Mouse (Mus musculus): ENCODE results near the gene Prkag3.

The Prkag3 gene

GRCm38 (mm10) chr1:74759773-74760172 lies 10.8 kb upstream of the Prkag3 start:
- peak; percentile 14 for DNase-seq (ENCODE audit: low read depth)

DNA sequence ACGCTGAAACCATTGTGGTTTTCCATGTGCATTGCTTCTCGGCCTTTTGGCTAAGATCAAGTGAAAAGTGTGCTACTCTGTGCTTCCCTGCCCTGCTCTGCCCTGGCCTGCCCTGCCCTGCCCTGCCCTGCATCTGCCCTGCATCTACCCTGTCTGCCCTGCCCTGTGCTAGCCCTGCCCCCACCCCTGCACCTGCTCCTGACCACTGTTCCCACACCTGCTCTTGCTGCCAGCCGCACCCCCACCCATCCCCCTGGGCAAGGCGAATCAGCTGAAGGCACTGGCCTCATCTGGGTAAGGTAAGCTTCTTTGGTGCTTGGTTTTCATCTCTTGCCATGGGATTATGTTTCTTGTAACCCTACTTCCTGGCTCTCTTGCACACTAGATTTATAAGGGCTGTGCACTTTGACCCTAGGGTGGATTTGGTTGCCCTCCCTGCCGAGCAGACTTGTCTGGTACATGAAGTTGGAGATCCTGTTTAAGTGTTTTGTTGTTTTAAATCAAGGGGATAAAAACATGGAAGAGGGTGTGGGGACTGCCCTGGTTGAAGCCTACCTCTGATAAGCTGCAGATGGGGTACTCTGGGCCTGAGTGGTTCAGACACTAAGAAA lies 5.3 kb upstream of the Prkag3 start:
- no peak for DNase-seq (ENCODE audit: low read depth)

DNA sequence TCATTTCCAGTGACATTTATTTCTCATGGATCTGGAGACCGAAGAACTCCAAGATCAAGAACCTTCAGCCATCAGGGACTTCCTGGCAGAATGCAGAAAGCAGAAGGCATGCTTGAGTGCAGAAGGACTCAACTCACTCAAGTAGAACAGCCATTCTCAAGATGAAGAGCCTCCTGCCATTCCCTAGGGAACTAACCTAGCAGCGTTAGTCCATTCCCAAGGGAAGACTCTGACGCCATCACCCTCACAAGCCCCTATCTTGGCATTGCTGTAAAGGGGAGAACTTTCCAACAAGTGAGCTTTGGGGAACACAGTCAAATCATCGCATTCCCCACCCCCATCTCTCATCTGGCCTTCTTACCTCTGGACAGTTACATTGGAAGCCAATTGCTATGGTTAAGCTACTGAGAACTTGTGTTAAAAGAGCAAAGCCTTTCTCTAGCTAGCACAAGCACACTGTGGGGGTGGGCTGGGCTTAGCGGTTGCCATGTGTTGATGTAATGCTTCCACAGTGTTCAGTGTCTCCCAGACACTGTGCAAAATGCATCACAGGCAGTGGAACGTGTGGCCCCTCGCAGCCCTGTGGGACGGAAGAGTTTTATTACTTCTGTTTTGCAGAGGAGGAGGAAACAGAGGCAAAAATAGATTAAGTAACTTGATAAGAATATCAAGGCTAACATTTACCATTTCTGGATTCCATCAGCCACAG lies 4.4 kb upstream of the Prkag3 start:
- DNase-seq (ENCODE audit: low read depth) = no peak

DNA sequence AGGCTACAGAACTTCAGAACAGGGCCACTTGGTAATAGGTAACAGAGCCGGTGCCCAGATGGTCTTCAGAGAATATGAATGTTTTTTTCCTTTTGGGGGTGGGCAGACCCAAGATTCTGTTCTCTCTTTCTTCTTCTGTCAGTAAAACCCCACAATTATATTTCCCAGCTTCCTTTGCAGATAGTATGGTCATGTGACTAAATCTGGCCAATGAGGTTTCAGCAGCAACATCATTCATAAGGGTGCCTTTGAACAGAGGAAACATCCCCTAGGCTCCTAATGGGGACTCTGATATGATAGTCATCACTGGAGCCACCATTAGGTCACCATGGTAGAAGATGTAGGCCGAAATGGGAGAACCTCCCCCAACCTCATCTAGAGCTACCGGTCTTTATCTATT lies 3.8 kb upstream of the Prkag3 start:
- DNase-seq (ENCODE audit: low read depth) = no peak

GRCm38 (mm10) chr1:74752150-74752549 lies 3.1 kb upstream of the Prkag3 start:
- DNase-seq (ENCODE audit: low read depth) = no peak

DNA sequence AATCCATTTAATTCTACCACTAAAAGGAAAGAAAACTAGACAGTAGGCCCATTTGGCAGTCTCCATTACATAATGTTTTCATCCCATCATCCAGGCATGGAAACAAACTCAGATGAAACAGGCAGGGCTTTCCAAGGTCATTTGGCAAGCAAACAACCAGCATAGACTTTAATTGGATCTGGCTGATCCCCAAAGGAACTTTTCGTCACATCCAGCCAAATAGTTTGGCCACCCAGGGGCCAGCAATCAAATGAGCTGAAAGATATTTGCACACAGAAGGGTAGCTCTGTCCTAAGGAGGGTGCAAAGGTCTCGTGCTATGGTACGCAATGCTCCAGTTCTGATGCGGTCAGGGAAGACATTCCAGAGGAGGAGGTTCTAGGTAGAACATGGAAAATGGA lies 1.7 kb upstream of the Prkag3 start:
- no peak for DNase-seq (ENCODE audit: low read depth)

DNA sequence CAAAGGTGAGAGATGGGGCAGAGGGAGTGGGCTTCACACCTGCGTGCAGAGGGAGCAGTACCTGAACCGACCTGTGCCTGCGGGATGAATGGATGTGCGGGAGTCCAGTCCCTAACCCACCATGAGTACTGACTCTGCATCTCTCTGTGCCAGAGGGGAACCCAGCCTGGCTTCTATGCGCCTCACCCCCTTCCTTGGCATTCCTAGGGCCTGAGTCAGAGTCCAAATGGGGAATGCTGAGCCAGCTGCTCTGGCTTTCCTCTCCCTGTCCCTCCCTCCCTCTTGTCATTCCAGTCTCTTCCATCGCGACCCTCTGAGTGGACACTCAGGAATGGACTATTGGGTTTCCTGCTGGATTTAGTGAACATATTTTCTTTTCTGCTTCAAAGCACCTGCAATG lies 280 bp upstream of the Prkag3 start:
- DNase-seq (ENCODE audit: low read depth) = peak; percentile 30

DNA sequence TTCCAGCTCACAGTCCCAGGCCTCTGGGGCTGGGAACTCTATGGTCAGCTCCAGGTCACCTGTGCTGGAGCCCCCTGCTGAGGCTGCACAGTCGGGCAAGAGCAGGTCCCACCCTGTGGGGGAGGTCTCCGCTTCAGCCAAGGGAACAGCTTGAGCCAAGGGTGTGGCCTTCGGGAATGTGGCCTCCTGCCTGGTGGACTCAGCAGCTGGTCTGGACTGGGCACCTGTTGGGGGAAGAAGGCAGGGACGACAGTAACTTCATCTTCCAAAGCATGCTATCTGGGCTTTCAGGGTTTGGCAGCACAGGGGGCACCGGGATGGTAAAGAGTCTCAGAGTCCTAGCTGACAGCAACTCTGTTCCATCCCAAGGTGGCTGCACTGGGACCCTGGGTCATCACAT lies 1.7 kb downstream of the Prkag3 start:
- DNase-seq (ENCODE audit: low read depth) = no peak

- no peak for DNase-seq (ENCODE audit: low read depth)
Observed at GRCm38 (mm10) chr1:74740846-74741245, 8.2 kb downstream of the Prkag3 start.

- DNase-seq (ENCODE audit: low read depth) = no peak
Observed at GRCm38 (mm10) chr1:74737500-74737899, 11.5 kb downstream of the Prkag3 start.

GRCm38 (mm10) chr1:74736977-74737376 lies 12.0 kb downstream of the Prkag3 start:
- DNase-seq (ENCODE audit: low read depth) = no peak

GRCm38 (mm10) chr1:74728446-74728845 lies 20.6 kb downstream of the Prkag3 start:
- DNase-seq (ENCODE audit: low read depth) = no peak

DNA sequence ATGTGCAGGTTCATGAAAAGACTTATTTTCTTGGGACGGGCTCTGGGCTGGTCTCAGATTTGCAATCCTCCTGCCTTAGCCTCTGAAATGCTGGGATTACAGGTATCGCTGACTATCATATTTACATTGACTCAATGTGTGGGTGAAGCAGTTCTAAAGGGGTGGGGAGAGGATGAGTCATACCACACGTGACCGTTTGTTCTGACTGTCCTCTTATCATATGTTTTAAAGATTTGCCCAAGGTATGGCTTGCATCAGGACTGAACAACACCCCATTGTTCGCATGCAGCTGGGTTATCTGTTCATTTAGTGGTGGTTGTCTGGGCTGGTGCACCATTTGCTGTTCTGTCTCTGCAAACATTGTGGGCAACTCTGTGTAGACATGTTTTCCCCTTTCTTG lies 22.3 kb downstream of the Prkag3 start:
- DNase-seq (ENCODE audit: low read depth) = no peak

DNA sequence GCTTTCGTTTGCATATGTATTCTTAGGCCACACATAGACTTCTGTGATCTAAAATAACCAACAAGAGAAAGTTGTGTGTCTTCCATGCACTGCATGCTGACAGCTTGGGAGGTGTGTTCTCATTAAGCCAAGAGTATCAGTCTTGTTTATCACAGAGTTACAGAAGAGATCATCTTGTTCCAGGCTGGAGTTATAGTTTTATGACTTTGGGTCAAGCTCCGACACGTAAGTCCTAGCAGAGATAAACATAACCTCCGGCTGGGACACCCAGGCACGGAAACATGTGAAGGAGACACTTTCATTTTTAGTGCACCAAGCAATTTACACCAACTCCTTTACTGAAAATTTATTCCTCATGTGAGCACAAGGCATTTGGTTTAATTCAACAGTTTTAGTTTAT lies 22.9 kb downstream of the Prkag3 start:
- no peak for DNase-seq (ENCODE audit: low read depth)

GRCm38 (mm10) chr1:74723748-74724147 lies 25.3 kb downstream of the Prkag3 start:
- DNase-seq (ENCODE audit: low read depth) = no peak

- DNase-seq (ENCODE audit: low read depth) = no peak
Observed at GRCm38 (mm10) chr1:74721657-74722056, 27.4 kb downstream of the Prkag3 start.

DNA sequence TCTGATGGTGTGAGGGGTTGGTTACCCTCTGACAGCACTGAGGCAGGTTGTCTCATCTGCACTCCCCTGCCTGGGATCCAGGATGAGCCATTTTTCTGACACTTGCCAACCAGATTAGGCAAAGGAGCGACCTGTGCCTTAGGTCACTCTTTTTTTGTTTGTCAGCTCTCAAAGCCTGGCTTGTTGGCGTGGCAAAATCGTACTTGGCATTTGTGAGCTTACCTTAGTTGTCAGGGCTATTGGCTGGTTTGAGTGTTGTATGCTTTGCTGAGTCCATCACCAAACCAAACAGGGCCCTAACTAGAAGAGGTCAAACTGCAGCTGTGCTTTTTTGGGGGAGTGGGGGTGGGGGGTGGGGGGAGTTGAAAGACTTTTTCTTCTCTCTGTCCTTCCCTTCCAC lies 29.7 kb downstream of the Prkag3 start:
- DNase-seq (ENCODE audit: low read depth) = no peak

- no peak for DNase-seq (ENCODE audit: low read depth)
Observed at GRCm38 (mm10) chr1:74718113-74718512, 30.9 kb downstream of the Prkag3 start.

DNA sequence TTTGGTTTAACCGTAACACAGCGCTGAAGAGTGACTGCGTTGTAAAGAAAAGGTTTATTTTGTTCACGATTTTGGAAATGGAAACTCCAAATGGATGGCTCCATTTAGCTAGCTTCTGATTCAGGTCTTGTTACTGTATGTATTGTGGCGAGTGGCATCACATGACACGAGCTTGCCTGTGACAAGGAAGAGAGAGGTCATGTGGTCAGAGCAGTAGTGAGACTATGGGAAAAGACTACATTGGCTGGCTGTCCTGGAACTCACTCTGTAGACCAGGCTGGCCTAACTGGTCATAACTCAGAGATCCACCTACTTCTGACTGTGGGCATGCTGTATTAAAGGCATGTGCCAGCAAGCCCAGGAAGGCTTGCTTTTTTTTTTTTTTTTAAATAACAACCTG lies 33.1 kb downstream of the Prkag3 start:
- no peak for DNase-seq (ENCODE audit: low read depth)

GRCm38 (mm10) chr1:74715468-74715867 lies 33.6 kb downstream of the Prkag3 start:
- no peak for DNase-seq (ENCODE audit: low read depth)

DNA sequence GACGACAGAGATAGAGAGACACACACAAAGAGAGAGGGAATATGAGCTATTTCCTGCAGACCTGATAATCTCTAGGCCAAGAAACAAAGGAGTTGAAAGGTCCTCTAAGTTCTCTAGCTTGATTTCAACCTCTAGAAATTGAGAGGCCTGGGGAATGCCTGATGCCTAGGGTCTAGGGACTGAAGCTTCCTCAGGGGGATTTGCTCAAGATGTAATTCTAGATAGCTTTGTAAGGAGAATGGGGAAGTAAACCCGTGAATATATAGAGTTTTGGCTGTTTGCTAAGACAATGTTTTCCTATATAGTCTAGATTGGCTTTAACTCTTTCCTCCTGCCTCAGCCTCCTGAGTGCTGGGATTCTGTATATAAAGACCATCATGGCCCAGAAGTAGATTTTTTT lies 34.1 kb downstream of the Prkag3 start:
- no peak for DNase-seq (ENCODE audit: low read depth)

DNA sequence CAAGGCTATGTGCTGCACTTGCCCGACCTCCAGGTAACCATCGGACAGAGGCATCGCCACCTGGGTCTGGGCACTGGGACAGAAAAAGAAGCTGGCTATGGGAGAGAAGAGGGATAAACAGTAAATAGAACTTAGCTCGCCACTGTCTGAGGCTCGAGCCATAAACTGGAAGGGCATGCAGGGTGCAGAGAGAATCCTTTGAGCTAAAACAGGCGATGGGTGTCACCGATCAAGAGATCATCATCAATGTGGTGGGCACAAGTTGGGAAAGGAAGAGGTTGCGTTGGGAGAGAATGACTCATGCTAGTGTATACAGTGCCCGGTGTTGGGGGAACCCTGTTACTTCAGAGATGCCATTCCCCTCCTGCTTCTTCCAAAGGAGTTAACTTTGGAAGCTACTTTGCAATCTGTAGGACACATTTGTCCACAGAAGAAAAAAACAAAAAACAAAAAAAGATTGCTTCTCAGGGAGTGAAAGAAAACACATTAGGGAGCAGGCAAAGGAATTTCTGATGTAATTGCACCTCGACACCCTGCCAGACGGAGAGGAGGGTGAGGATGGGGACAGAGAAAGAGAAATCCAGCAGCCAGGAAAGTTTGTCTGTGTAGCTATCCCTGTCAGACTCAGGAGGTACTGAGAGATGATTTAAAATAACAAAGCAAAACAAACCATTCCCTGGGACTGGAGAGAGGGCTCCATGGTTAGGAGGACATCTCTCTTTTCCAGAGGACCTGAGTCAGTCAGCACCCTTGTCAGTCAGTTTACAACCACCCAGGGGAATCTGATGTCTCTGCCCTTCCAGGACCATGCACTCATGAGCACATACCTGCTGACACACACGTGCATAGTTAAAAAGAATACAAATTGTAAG lies 34.9 kb downstream of the Prkag3 start:
- DNase-seq (ENCODE audit: low read depth) = no peak

Measured in fibroblast of lung, adult 2 months (primary cell).